Mouse (Mus musculus): ENCODE measurements at regions not wholly inside any gene's neighbourhood (a gene's known extent, or its start where the extent isn't known, plus 50 kb on each side); places are given as distances from the start of the nearest gene placed in this dataset.

DNA sequence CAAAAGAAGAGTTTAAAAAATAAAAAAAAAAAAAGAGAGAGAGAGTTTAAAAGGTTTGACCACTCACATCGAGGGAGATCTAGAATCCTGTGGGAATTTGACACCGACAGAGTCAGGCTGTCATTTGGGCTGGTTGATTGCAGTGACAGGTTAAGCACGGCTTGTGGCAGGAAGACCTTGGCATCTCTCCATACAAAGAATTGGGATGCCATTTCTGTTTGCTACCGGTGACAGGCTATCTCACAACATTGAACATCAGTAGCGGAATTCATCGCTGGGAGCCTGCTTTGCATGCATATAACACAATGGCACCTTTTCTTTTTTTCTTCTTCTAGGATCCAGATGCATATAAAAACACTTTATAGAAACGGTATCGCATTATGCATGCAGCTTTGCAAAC lies 53.7 kb upstream of the Gm26657 start:
- no peak overlapping the region for H3K4me2 ChIP-seq (replicated peaks)
- H3K27me3 ChIP-seq (replicated peaks), result no peaks in the 10 kb centered on the region
- WGBS, result 78% methylated on average over 8 of the region's 8 CpGs
- no peak overlapping the region for H3K27ac ChIP-seq
- H3K4me1 ChIP-seq, result peaks cover 3% of the 10 kb centered on the region
- no peak for ATAC-seq (ENCODE audit: low FRiP score, low read depth)
- H3K9ac ChIP-seq, result no peak overlapping the region
- no peak overlapping the region for H3K4me3 ChIP-seq
- H3K36me3 ChIP-seq, result no peaks in the 10 kb centered on the region
- H3K9me3 ChIP-seq, result no peaks in the 10 kb centered on the region

DNA sequence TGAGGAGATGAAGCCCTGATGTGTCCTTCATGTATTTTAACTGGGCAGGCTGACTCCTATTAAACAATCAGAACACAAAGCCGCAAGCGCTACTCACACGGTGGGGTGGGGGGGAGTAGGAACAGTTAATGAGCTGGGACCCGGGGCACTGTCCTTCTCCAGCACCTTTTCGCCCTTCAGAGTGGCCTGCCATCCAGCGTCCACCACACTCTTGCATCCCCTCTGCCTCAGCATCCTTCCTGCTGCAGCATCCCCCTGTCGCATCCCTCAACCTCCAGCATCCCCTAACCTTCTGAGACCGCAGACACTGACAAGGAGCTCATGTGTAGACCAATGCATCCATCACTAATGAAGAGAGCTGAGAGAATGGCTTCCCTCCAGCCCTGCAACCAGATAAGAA lies 54.2 kb upstream of the Gm26657 start:
- WGBS, result 46% methylated on average over 8 of the region's 8 CpGs
- Histone ChIP-seq H3K27ac (no peak overlapping the region), H3K9me3 (no peaks in the 10 kb centered on the region), H3K4me2 (replicated peaks) (0 out of 2 replicates have a peak overlapping the region, but pooled peaks have one; percentile 25), H3K27me3 (replicated peaks) (no peaks in the 10 kb centered on the region), H3K4me1 (peaks cover 3% of the 10 kb centered on the region), H3K9ac (no peak overlapping the region), H3K36me3 (no peaks in the 10 kb centered on the region), H3K4me3 (no peak overlapping the region)
- no peak for ATAC-seq (ENCODE audit: low FRiP score, low read depth)

DNA sequence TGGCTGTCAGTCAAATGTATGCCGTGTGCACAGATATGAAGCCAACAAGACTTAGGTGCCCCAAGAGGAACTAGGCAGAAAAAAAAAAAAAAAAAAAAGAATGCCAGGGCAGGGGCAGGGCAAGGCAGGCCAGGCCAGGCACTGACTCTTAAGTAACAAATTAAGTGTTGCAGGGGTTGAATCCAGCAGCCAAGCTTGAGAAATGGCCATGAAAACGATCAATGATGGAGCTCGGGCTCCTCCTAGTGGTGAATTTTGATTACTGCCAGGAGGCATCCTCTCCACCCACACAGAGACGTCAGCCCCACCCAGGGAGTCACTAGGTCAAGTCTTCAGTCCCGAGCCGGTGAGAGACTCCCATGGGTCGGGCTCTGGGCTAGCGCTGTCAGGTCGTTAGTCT lies 54.7 kb upstream of the Gm26657 start:
- peak; percentile 71; the same call in 1 of the 2 replicates for ATAC-seq (ENCODE audit: low FRiP score, low read depth)
- no peaks in the 10 kb centered on the region for H3K9me3 ChIP-seq
- no peak overlapping the region for H3K9ac ChIP-seq
- H3K36me3 ChIP-seq, result no peaks in the 10 kb centered on the region
- 0 out of 2 replicates have a peak overlapping the region, but pooled peaks have one; percentile 25 for H3K4me2 ChIP-seq (replicated peaks)
- no peak overlapping the region for H3K27ac ChIP-seq
- peaks cover 3% of the 10 kb centered on the region for H3K4me1 ChIP-seq
- no peak overlapping the region for H3K4me3 ChIP-seq
- 11% methylated on average over 9 of the region's 9 CpGs for WGBS
- H3K27me3 ChIP-seq (replicated peaks), result no peaks in the 10 kb centered on the region

DNA sequence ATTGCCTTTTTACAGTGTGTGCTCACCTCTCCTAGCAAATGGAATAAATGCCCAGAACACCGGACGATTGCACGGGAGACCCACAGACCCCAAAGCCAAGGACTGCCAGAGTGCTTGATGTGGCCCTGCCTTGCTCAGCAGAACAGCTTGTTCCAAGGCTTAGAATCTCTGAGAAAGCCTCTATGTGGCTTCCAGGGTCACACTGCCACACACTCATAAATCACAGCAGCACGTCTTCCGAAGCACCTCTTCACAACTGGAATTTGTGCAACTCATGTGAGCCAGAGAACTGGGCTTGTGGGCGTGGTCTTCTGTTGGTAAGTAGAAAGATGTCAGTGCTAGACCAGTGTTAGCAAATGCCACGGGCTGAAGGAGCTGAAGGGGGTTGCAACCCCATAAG lies 55.8 kb upstream of the Gm26657 start:
- H3K27me3 ChIP-seq (replicated peaks), result no peaks in the 10 kb centered on the region
- WGBS, result 69% methylated on average over 7 of the region's 7 CpGs
- no peak for ATAC-seq (ENCODE audit: low FRiP score, low read depth)

DNA sequence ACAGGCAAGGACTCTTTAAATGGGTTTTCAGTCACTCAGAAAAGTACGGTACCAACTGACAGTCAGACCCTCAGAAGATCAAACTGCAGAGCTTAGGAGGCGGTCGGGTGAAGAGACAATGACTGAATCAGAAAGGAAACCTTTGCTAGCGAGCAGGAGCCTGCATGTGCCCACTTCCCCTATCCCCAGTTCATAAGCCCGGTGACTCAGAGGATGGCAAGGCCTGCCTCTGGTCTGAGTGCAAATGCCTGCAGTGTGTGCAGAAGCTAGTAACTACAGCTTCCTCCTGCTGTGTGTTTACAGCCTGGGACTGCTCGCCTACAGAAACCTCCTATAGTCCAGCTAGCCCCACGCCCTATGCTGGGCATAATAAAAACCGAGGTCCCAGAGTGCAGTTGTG lies 58.7 kb upstream of the Gm26657 start:
- no peak overlapping the region for H3K27ac ChIP-seq

More for the DNA sequence above, 55.8 kb upstream of the Gm26657 start:
- Histone ChIP-seq H3K9ac (no peak overlapping the region), H3K4me2 (replicated peaks) (no peak overlapping the region), H3K4me3 (no peak overlapping the region), H3K36me3 (no peaks in the 10 kb centered on the region), H3K4me1 (peaks cover 3% of the 10 kb centered on the region), H3K9me3 (no peaks in the 10 kb centered on the region), H3K27ac (no peak overlapping the region)

DNA sequence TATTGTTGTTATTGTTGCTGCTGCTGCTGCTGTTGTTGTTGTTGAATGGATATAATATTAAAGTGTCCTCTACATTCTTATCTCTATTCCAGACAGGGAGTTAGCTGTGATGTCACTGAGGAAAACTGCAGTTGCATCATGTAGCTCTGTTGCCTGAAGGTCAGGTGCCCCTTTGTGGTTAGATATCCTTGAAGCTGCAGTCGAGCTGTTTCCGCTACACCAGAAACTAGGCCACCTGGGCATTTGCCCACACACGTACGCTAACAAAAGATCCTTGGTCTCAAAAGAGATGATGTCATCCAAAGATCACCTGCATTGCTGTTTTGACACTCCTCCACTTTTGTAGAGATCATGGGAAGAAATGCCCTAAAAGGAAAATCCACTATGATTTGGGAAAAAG lies 66.0 kb upstream of the Gm26657 start:
- H3K4me2 ChIP-seq (replicated peaks), result no peak overlapping the region
- WGBS, result 91% methylated on average over 4 of the region's 4 CpGs
- ATAC-seq (ENCODE audit: low FRiP score, low read depth), result no peak
- H3K9ac ChIP-seq, result no peak overlapping the region
- no peaks in the 10 kb centered on the region for H3K27me3 ChIP-seq (replicated peaks)
- H3K27ac ChIP-seq, result no peak overlapping the region
- H3K4me3 ChIP-seq, result no peak overlapping the region
- H3K9me3 ChIP-seq, result 0 out of 2 replicates have a peak, but pooled peaks cover 7% of the 10 kb centered on the region
- no peaks in the 10 kb centered on the region for H3K4me1 ChIP-seq
- H3K36me3 ChIP-seq, result no peaks in the 10 kb centered on the region

More for the DNA sequence above, 58.7 kb upstream of the Gm26657 start:
- Histone ChIP-seq H3K36me3 (no peaks in the 10 kb centered on the region), H3K4me1 (peaks cover 3% of the 10 kb centered on the region), H3K9ac (no peak overlapping the region), H3K9me3 (no peaks in the 10 kb centered on the region), H3K27me3 (replicated peaks) (no peaks in the 10 kb centered on the region), H3K4me2 (replicated peaks) (no peak overlapping the region), H3K4me3 (no peak overlapping the region)
- WGBS, result 54% methylated on average over 8 of the region's 8 CpGs
- no peak for ATAC-seq (ENCODE audit: low FRiP score, low read depth)

DNA sequence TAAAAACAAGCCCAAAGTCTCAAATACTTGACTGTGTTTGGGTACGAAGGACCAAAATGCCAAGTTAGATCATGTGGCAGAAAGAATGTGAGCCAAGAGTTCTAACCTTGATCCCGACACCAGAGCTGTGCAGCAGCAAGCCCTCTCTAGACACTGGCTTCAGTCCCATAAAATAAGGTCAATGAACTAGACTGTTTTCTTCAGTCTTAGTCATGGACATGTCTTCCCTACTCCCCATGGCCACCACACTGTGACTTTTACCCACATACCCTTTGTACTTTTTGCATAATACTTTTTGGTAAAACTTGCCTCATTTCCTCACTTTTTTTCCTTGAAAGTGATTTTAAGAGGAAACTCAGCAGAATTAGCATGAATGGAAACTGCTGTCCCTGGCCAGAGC lies 74.9 kb upstream of the Gm26657 start:
- H3K27ac ChIP-seq, result no peak overlapping the region
- H3K36me3 ChIP-seq, result no peaks in the 10 kb centered on the region
- no peaks in the 10 kb centered on the region for H3K27me3 ChIP-seq (replicated peaks)
- H3K4me2 ChIP-seq (replicated peaks), result no peak overlapping the region
- H3K4me1 ChIP-seq, result no peaks in the 10 kb centered on the region
- no peak overlapping the region for H3K4me3 ChIP-seq
- H3K9ac ChIP-seq, result no peak overlapping the region
- no peak for ATAC-seq (ENCODE audit: low FRiP score, low read depth)
- H3K9me3 ChIP-seq, result no peaks in the 10 kb centered on the region
- 92% methylated on average over 2 of the region's 2 CpGs for whole genome bisulfite sequencing

DNA sequence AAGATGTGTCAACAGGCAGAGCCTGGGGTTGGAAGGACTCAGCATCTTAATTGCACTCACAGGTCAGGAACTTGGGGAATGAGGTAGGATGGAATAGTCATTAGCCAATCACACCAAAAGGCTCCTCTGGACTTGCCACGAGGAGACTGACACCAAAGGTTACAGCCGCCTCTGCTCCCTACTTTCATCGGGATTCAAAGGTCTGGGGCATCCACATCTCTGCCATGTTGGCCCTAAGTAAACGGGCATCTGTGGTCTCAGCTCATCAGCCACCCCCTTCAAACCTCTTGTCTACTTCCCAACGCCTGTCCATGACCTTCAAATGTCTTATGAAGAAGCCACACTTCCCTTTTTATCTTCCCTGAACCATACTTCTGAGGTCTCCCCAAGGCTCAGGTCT lies 78.1 kb upstream of the Gm26657 start:
- WGBS, result 72% methylated on average over 5 of the region's 5 CpGs
- H3K27me3 ChIP-seq (replicated peaks), result no peaks in the 10 kb centered on the region

DNA sequence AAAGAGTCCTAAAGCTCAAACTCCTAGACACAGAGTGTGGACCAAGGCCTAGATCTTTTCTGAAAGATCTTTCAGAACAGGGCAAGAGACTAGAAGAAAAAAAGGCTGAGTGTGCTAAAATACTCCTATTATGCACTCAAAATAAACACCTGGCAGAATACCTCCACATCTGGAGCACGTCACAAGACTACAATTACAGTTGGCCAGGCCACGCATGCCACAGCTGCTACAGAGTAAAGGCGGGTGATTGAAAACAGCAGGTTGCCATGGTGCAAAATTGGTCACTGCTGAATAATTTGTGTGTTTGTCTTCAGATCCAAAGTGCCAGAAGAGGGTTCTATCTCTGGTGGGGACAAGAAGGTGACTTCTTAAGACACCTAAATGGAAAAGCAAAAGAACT lies 82.8 kb upstream of the Gm26657 start:
- H3K9me3 ChIP-seq, result no peaks in the 10 kb centered on the region
- H3K4me2 ChIP-seq (replicated peaks), result no peak overlapping the region
- no peak overlapping the region for H3K27ac ChIP-seq
- WGBS, result 82% methylated on average over 3 of the region's 3 CpGs
- 0 out of 2 replicates have a peak, but pooled peaks cover 5% of the 10 kb centered on the region for H3K4me1 ChIP-seq
- no peaks in the 10 kb centered on the region for H3K27me3 ChIP-seq (replicated peaks)
- no peaks in the 10 kb centered on the region for H3K36me3 ChIP-seq
- no peak for ATAC-seq (ENCODE audit: low FRiP score, low read depth)
- H3K4me3 ChIP-seq, result no peak overlapping the region
- H3K9ac ChIP-seq, result no peak overlapping the region

More for the DNA sequence above, 78.1 kb upstream of the Gm26657 start:
- no peaks in the 10 kb centered on the region for H3K36me3 ChIP-seq
- H3K4me2 ChIP-seq (replicated peaks), result no peak overlapping the region
- H3K4me1 ChIP-seq, result no peaks in the 10 kb centered on the region
- no peak for ATAC-seq (ENCODE audit: low FRiP score, low read depth)
- H3K9me3 ChIP-seq, result no peaks in the 10 kb centered on the region
- H3K27ac ChIP-seq, result no peak overlapping the region
- H3K9ac ChIP-seq, result no peak overlapping the region
- no peak overlapping the region for H3K4me3 ChIP-seq

DNA sequence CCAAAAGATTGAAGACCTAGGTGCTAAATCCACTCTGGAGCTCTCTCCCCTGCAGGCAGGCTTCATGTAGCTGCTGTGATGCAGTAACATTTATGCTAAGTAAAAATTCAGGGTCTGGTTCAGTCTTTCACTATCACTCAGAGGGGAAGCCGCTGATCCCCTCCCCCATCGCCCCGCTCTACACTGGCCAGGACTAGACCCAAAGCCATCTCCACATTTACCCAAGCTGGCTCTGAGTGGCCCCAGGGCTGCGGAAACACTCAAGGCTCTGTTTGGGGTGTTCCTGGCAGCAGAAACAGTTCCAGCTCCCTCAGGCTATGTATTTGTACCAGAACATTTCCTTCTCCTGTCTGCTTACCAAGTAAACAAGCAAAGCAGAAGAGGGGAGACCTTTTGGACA lies 85.5 kb upstream of the Gm26657 start:
- no peak overlapping the region for H3K9ac ChIP-seq
- H3K36me3 ChIP-seq, result no peaks in the 10 kb centered on the region
- no peak for ATAC-seq (ENCODE audit: low FRiP score, low read depth)
- 0 out of 2 replicates have a peak, but pooled peaks cover 5% of the 10 kb centered on the region for H3K4me1 ChIP-seq
- H3K27ac ChIP-seq, result no peak overlapping the region
- H3K27me3 ChIP-seq (replicated peaks), result no peaks in the 10 kb centered on the region
- H3K4me3 ChIP-seq, result no peak overlapping the region
- WGBS, result 82% methylated on average over 4 of the region's 4 CpGs
- no peak overlapping the region for H3K4me2 ChIP-seq (replicated peaks)
- no peaks in the 10 kb centered on the region for H3K9me3 ChIP-seq

DNA sequence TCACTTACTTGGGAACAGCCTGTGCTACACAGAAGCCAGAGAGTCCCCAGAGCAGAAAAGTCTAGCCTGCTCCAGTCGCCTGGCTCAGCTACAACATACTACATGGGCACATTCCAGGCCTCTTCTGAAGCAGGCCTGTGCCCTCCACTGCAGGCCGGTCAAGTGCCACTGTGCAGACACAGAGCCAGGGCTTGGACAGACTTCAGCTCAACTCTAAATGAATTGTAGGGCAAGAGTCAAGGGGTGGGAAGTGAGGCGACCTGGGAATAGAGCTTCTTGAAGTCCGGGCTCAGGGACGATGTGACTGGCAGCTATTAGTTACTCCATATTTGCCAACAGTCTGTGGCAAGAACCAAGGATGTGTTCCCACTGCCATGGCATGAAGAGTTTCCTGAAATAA lies 87.1 kb upstream of the Gm26657 start:
- no peak for ATAC-seq (ENCODE audit: low FRiP score, low read depth)
- WGBS, result 83% methylated on average over 5 of the region's 5 CpGs
- no peak overlapping the region for H3K4me2 ChIP-seq (replicated peaks)

DNA sequence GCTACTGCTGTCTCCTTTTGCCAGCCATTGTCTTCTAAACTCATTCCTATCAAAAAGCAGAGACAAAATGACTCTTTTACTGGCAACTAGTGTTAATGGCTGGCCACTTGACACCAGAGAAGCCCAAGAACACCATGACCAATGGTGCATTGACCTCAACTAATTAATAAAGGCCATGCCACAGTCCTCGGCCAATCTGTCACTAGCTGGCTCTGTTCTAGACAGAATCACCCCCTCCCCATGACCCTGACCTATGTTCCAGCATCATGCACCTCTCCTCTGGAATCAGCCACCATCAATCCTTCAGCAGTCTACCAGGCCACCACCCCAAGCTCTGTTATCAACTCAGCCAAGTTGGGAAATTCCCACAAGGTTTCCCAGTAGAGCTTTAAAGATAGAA lies 90.1 kb upstream of the Gm26657 start:
- H3K9me3 ChIP-seq, result no peaks in the 10 kb centered on the region
- H3K27me3 ChIP-seq (replicated peaks), result no peaks in the 10 kb centered on the region
- 0 out of 2 replicates have a peak, but pooled peaks cover 5% of the 10 kb centered on the region for H3K4me1 ChIP-seq
- no peak overlapping the region for H3K27ac ChIP-seq
- no peak overlapping the region for H3K4me3 ChIP-seq
- ATAC-seq (ENCODE audit: low FRiP score, low read depth), result no peak
- H3K36me3 ChIP-seq, result no peaks in the 10 kb centered on the region
- H3K4me2 ChIP-seq (replicated peaks), result no peak overlapping the region
- 26% methylated on average over 1 of the region's 1 CpGs for WGBS
- H3K9ac ChIP-seq, result no peak overlapping the region

More for the DNA sequence above, 87.1 kb upstream of the Gm26657 start:
- Histone ChIP-seq H3K27ac (no peak overlapping the region), H3K9me3 (no peaks in the 10 kb centered on the region), H3K4me3 (no peak overlapping the region), H3K27me3 (replicated peaks) (no peaks in the 10 kb centered on the region), H3K36me3 (no peaks in the 10 kb centered on the region), H3K4me1 (0 out of 2 replicates have a peak, but pooled peaks cover 5% of the 10 kb centered on the region), H3K9ac (no peak overlapping the region)
